Mouse (Mus musculus) left cerebral cortex, adult 9 months (tissue): ENCODE results near the gene Foxg1.

Experiments
- DNase-seq, 2 experiments: peaks; one replicate each; pipeline ENCODE4 v3.0.0; 2022; ENCODE audit warnings: low spot score in 2 of 2

Foxg1 gene

DNA sequence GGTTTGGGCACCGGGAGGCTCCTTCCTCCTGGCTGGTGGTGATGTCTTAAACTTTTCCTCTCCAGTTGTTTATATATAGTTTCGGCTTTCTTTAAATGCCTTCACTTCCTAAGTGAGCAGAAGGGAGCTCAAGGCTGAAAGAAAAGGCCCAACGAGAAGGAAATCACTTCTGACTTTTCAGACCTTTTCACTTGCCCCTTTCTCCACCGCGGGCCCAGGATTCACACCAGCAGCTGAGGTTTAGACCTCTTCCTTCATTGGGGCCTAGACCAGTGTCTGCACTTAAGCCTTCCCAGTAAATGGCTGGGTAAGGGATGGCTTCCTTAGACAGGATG is 19.3 kb downstream of the Foxg1 start:
- no peak for DNase-seq

GRCm38 (mm10) chr12:49409833-49410232 is 27.4 kb downstream of the Foxg1 start:
- no peak for DNase-seq

DNA sequence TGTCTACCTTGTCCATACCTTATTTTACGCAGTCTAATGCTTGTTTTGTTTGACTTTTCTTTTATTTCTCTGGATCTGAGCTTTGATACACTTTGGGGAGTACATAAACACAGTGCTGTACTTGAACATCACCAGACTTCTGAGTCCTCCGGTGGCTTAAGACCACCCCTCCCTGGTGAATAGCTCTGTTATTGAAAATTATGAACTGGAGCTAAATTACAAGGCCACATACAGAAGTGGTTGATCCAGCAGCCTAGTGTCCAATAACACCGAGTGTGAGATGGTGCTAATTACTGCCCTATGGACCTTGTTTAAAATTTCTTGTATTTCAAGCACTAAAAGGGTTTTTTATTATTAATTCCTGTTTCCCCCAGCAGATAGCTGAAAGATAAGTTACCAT is 35.5 kb downstream of the Foxg1 start:
- DNase-seq = no peak
